ENCODE assay signal across 9 mouse cellular contexts in the genomic region with DNA sequence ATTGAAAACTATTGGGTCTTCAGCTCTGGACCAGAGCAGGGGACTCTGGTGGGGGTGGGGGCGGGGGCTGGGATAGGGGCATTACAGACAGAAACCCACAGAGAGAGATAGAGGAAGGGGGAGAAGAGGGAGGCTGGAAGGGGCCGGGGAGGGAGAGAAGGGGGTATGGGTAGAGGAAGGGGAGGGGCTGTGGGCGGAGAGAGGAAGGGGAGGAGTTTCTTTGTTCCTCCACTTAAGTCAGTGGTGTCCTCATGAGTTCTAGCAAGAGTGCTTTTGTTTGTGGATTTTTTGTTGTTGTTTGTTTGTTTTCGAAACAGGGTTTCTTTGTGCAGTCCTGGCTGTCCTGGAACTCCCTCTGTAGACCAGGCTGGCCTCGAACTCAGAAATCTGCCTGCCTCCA. TPM values are rescaled to one million over a fixed set of nuclear protein-coding genes. Genes with fewer than 3 reads are reported as not detected.
A peak's percentile ranks its signal among the peaks of the same experiment; 100 is the strongest.
DNase-seq lines count a peak whose midpoint lies in the region; ATAC-seq lines count a peak whose summit lies in the region.
"Had no signal": no experiment of that assay in that cellular context is flagged by ENCODE, and none has a peak within 500 bp of the region (broad histone marks: within the 10 kb centered on the region; RNA-seq: fewer than 3 reads in every experiment).

No protein-coding gene starts in this region.

- DNase-seq in adrenal gland, postnatal 10 days, result peak; percentile 20
- DNase-seq in adrenal gland, adult 8-10 months, result no peak
- peak; percentile 26 for DNase-seq in WW6 (ENCODE audit: low read depth, low spot score)
- DNase-seq in hindbrain, embryonic 14.5 days (ENCODE audit: low spot score), result no peak
- peak; percentile 25 to 31 for DNase-seq in thymus, adult 18-20 months
- DNase-seq in urinary bladder, postnatal 4 days (ENCODE audit: low spot score in 2 of 2), result no peak
- no peak for DNase-seq in layer of hippocampus, adult 18-20 months (ENCODE audit: low spot score in 2 of 2)

- ATAC-seq in hindbrain, embryonic 14.5 days (ENCODE audit: low FRiP score), result no peak
- peak; percentile 78 for ATAC-seq in megakaryocyte, adult 5-6 weeks (ENCODE audit: poor library complexity, severe bottlenecking)

- no peak overlapping the region for H3K9ac ChIP-seq in hindbrain, embryonic 14.5 days

- H3K4me2 ChIP-seq in hindbrain, embryonic 14.5 days (replicated peaks), result peak overlapping the region; percentile 23

- no peaks in the 10 kb centered on the region for H3K4me1 ChIP-seq in hindbrain, embryonic 14.5 days (replicated peaks; ENCODE audit: control insufficient read depth, insufficient read depth, low read length)

- no peaks in the 10 kb centered on the region for H3K27me3 ChIP-seq in hindbrain, embryonic 14.5 days (ENCODE audit: control insufficient read depth, insufficient read depth, low read length)

- no peak overlapping the region for H3K27ac ChIP-seq in hindbrain, embryonic 14.5 days

- H3K36me3 ChIP-seq in hindbrain, embryonic 14.5 days (replicated peaks; ENCODE audit: control insufficient read depth, insufficient read depth), result no peaks in the 10 kb centered on the region

- no peaks in the 10 kb centered on the region for H3K9me3 ChIP-seq in hindbrain, embryonic 14.5 days (ENCODE audit: control insufficient read depth, low read length)

- no peak overlapping the region for H3K4me3 ChIP-seq in hindbrain, embryonic 14.5 days (replicated peaks; ENCODE audit: low read length)

- 49% methylated on average over 5 of the region's 5 CpGs for WGBS in hindbrain, embryonic 14.5 days

RNA-seq across cellular contexts. Expression of a gene that starts 35.1 kb away (rescaled TPM):
- 1 to 10 TPM; 1.2 to 2.5 TPM for total RNA-seq in adrenal gland, postnatal 10 days (2021)
- not detected for total RNA-seq in adrenal gland, adult 8-10 months (2022)
- not detected in 2 replicates for polyA plus RNA-seq in hindbrain, embryonic 14.5 days (2014; fragmentation: Nextera tagmentation; extraction: Ambion mirVana)
- total RNA-seq in megakaryocyte, adult 5-6 weeks (2015), result not detected in 2 replicates
- not detected in 2 replicates for total RNA-seq in megakaryocyte, adult 5-6 weeks (2017)
- total RNA-seq in layer of hippocampus, adult 18-20 months (2021), result 1 to 10 TPM in 1 of 2 experiments, under 1 TPM in 1; 0.58 to 1.1 TPM
- total RNA-seq: heart, postnatal 14 days had no signal

Comparison
In these comparisons a context has a peak if more than half of its experiments do, and no peak if none do; other contexts are left out.
1. DNase-seq: peak in adrenal gland, postnatal 10 days (single experiment), WW6 (single experiment) and thymus, adult 18-20 months (2 of 2); none in adrenal gland, adult 8-10 months (single experiment), hindbrain, embryonic 14.5 days (single experiment), urinary bladder, postnatal 4 days (0 of 2) and layer of hippocampus, adult 18-20 months (0 of 2).